Mouse (Mus musculus): ENCODE results near the gene Hacd1.

Hacd1 gene

GRCm38 (mm10) chr2:13960136-13960535 lies 95.8 kb downstream of the Hacd1 start:
- DNase-seq = no peak

GRCm38 (mm10) chr2:13956463-13956862 lies 99.5 kb downstream of the Hacd1 start:
- DNase-seq = no peak

GRCm38 (mm10) chr2:13938118-13938517 lies 117.8 kb downstream of the Hacd1 start:
- DNase-seq = no peak

GRCm38 (mm10) chr2:13935343-13935742 lies 120.6 kb downstream of the Hacd1 start:
- no peak for DNase-seq

- no peak for DNase-seq
These were observed 123.7 kb downstream of the Hacd1 start for GRCm38 (mm10) chr2:13932253-13932652.

- no peak for DNase-seq
These were observed 125.2 kb downstream of the Hacd1 start for GRCm38 (mm10) chr2:13930724-13931123.

GRCm38 (mm10) chr2:13888568-13888967 lies 167.4 kb downstream of the Hacd1 start:
- no peak for DNase-seq

GRCm38 (mm10) chr2:13857461-13857860 lies 198.5 kb downstream of the Hacd1 start:
- no peak for DNase-seq

- DNase-seq = no peak
These were observed 200.4 kb downstream of the Hacd1 start for GRCm38 (mm10) chr2:13855510-13855909.

- no peak for DNase-seq
These were observed 219.6 kb downstream of the Hacd1 start for GRCm38 (mm10) chr2:13836310-13836709.

GRCm38 (mm10) chr2:13834989-13835388 lies 220.9 kb downstream of the Hacd1 start:
- DNase-seq = no peak

GRCm38 (mm10) chr2:13816645-13817044 lies 239.3 kb downstream of the Hacd1 start:
- no peak for DNase-seq

GRCm38 (mm10) chr2:13808593-13808992 lies 247.3 kb downstream of the Hacd1 start:
- no peak for DNase-seq

- no peak for DNase-seq
These were observed 247.9 kb downstream of the Hacd1 start for GRCm38 (mm10) chr2:13808008-13808407.

- DNase-seq = no peak
These were observed 249.8 kb downstream of the Hacd1 start for GRCm38 (mm10) chr2:13806120-13806519.

GRCm38 (mm10) chr2:13800639-13801038 lies 255.3 kb downstream of the Hacd1 start:
- no peak for DNase-seq

All from right cerebral cortex, postnatal 25 days (tissue).